Mouse (Mus musculus): ENCODE results near the gene Adora1. TPM values are rescaled to one million over a fixed set of nuclear protein-coding genes. Genes with fewer than 3 reads are reported as not detected.

The Adora1 gene
- polyA plus RNA-seq, 1 experiment from 2014 or later = 7.3 TPM

GRCm38 (mm10) chr1:134215751-134216628 lies 19.2 kb downstream of the Adora1 start:
- H3K27ac ChIP-seq (replicated peaks; ENCODE audit: low read depth, low read length) = 0 out of 2 replicates have a peak overlapping the region, but pooled peaks have one; percentile 8
- H3K4me1 ChIP-seq (ENCODE audit: control insufficient read depth, insufficient read depth, low read length) = peaks cover 9% of the 10 kb centered on the region
- H3K4me3 ChIP-seq (replicated peaks; ENCODE audit: low read depth, low read length) = no peak overlapping the region
- no peaks in the 10 kb centered on the region for H3K36me3 ChIP-seq (ENCODE audit: control insufficient read depth, insufficient read depth, low read length)
- WGBS = 20% methylated on average over 11 of the region's 11 CpGs
- peak; percentile 60 for DNase-seq
- ATAC-seq (ENCODE audit: low FRiP score, low TSS enrichment) = no peak; the same call in 1 of the 2 replicates
- H3K4me2 ChIP-seq (ENCODE audit: low read length) = no peak overlapping the region
- no peaks in the 10 kb centered on the region for H3K27me3 ChIP-seq (ENCODE audit: control insufficient read depth, insufficient read depth, low read length)
- H3K9me3 ChIP-seq (ENCODE audit: control insufficient read depth, low read length) = no peaks in the 10 kb centered on the region
- H3K9ac ChIP-seq (replicated peaks; ENCODE audit: low read length) = 0 out of 2 replicates have a peak overlapping the region, but pooled peaks have one; percentile 10

- Histone ChIP-seq H3K4me2 (ENCODE audit: low read length) (no peak overlapping the region), H3K9ac (replicated peaks; ENCODE audit: low read length) (no peak overlapping the region), H3K27ac (replicated peaks; ENCODE audit: low read depth, low read length) (no peak overlapping the region), H3K4me1 (ENCODE audit: control insufficient read depth, insufficient read depth, low read length) (peaks cover 9% of the 10 kb centered on the region), H3K4me3 (replicated peaks; ENCODE audit: low read depth, low read length) (no peak overlapping the region), H3K9me3 (ENCODE audit: control insufficient read depth, low read length) (no peaks in the 10 kb centered on the region), H3K27me3 (ENCODE audit: control insufficient read depth, insufficient read depth, low read length) (no peaks in the 10 kb centered on the region), H3K36me3 (ENCODE audit: control insufficient read depth, insufficient read depth, low read length) (no peaks in the 10 kb centered on the region)
- DNase-seq (no peak), ATAC-seq (ENCODE audit: low FRiP score, low TSS enrichment) (no peak)
- WGBS = 45% methylated on average over 7 of the region's 7 CpGs
These were observed 20.2 kb downstream of the Adora1 start for GRCm38 (mm10) chr1:134215059-134215458.

GRCm38 (mm10) chr1:134213405-134213804 lies 21.8 kb downstream of the Adora1 start:
- peaks cover 9% of the 10 kb centered on the region for H3K4me1 ChIP-seq (ENCODE audit: control insufficient read depth, insufficient read depth, low read length)
- H3K9ac ChIP-seq (replicated peaks; ENCODE audit: low read length) = no peak overlapping the region
- H3K27me3 ChIP-seq (ENCODE audit: control insufficient read depth, insufficient read depth, low read length) = no peaks in the 10 kb centered on the region
- H3K36me3 ChIP-seq (ENCODE audit: control insufficient read depth, insufficient read depth, low read length) = no peaks in the 10 kb centered on the region
- H3K4me3 ChIP-seq (replicated peaks; ENCODE audit: low read depth, low read length) = no peak overlapping the region
- no peak for DNase-seq
- WGBS = 81% methylated on average over 7 of the region's 7 CpGs
- H3K27ac ChIP-seq (replicated peaks; ENCODE audit: low read depth, low read length) = no peak overlapping the region
- no peaks in the 10 kb centered on the region for H3K9me3 ChIP-seq (ENCODE audit: control insufficient read depth, low read length)
- no peak overlapping the region for H3K4me2 ChIP-seq (ENCODE audit: low read length)
- no peak for ATAC-seq (ENCODE audit: low FRiP score, low TSS enrichment)

- H3K4me1 ChIP-seq (ENCODE audit: control insufficient read depth, insufficient read depth, low read length) = peaks cover 9% of the 10 kb centered on the region
- ATAC-seq (ENCODE audit: low FRiP score, low TSS enrichment) = no peak
- H3K4me2 ChIP-seq (ENCODE audit: low read length) = no peak overlapping the region
- no peak overlapping the region for H3K4me3 ChIP-seq (replicated peaks; ENCODE audit: low read depth, low read length)
- 84% methylated on average over 5 of the region's 6 CpGs for WGBS
- no peaks in the 10 kb centered on the region for H3K36me3 ChIP-seq (ENCODE audit: control insufficient read depth, insufficient read depth, low read length)
- no peak overlapping the region for H3K27ac ChIP-seq (replicated peaks; ENCODE audit: low read depth, low read length)
- H3K9ac ChIP-seq (replicated peaks; ENCODE audit: low read length) = no peak overlapping the region
- DNase-seq = no peak
- H3K27me3 ChIP-seq (ENCODE audit: control insufficient read depth, insufficient read depth, low read length) = no peaks in the 10 kb centered on the region
- H3K9me3 ChIP-seq (ENCODE audit: control insufficient read depth, low read length) = no peaks in the 10 kb centered on the region
These were observed 22.9 kb downstream of the Adora1 start for GRCm38 (mm10) chr1:134212351-134212750.

GRCm38 (mm10) chr1:134211631-134212030 lies 23.6 kb downstream of the Adora1 start:
- no peak overlapping the region for H3K27ac ChIP-seq (replicated peaks; ENCODE audit: low read depth, low read length)

GRCm38 (mm10) chr1:134211043-134211442 lies 24.2 kb downstream of the Adora1 start:
- WGBS = 79% methylated on average over 6 of the region's 6 CpGs
- no peak for ATAC-seq (ENCODE audit: low FRiP score, low TSS enrichment)

More at GRCm38 (mm10) chr1:134211631-134212030, 23.6 kb downstream of the Adora1 start:
- Histone ChIP-seq H3K9ac (replicated peaks; ENCODE audit: low read length) (no peak overlapping the region), H3K9me3 (ENCODE audit: control insufficient read depth, low read length) (no peaks in the 10 kb centered on the region), H3K4me1 (ENCODE audit: control insufficient read depth, insufficient read depth, low read length) (peaks cover 9% of the 10 kb centered on the region), H3K4me3 (replicated peaks; ENCODE audit: low read depth, low read length) (no peak overlapping the region), H3K36me3 (ENCODE audit: control insufficient read depth, insufficient read depth, low read length) (no peaks in the 10 kb centered on the region), H3K27me3 (ENCODE audit: control insufficient read depth, insufficient read depth, low read length) (no peaks in the 10 kb centered on the region), H3K4me2 (ENCODE audit: low read length) (no peak overlapping the region)
- DNase-seq (no peak), ATAC-seq (ENCODE audit: low FRiP score, low TSS enrichment) (no peak)
- 19% methylated on average over 2 of the region's 2 CpGs for WGBS

GRCm38 (mm10) chr1:134210179-134210755 lies 25.0 kb downstream of the Adora1 start:
- Histone ChIP-seq H3K27me3 (ENCODE audit: control insufficient read depth, insufficient read depth, low read length) (no peaks in the 10 kb centered on the region), H3K4me1 (ENCODE audit: control insufficient read depth, insufficient read depth, low read length) (no peaks in the 10 kb centered on the region), H3K9me3 (ENCODE audit: control insufficient read depth, low read length) (no peaks in the 10 kb centered on the region), H3K27ac (replicated peaks; ENCODE audit: low read depth, low read length) (no peak overlapping the region), H3K4me3 (replicated peaks; ENCODE audit: low read depth, low read length) (no peak overlapping the region), H3K9ac (replicated peaks; ENCODE audit: low read length) (no peak overlapping the region), H3K4me2 (ENCODE audit: low read length) (no peak overlapping the region), H3K36me3 (ENCODE audit: control insufficient read depth, insufficient read depth, low read length) (no peaks in the 10 kb centered on the region)
- ATAC-seq (ENCODE audit: low FRiP score, low TSS enrichment) (no peak), DNase-seq (no peak)
- 40% methylated on average over 6 of the region's 6 CpGs for WGBS

More at GRCm38 (mm10) chr1:134211043-134211442, 24.2 kb downstream of the Adora1 start:
- Histone ChIP-seq H3K9ac (replicated peaks; ENCODE audit: low read length) (no peak overlapping the region), H3K9me3 (ENCODE audit: control insufficient read depth, low read length) (no peaks in the 10 kb centered on the region), H3K4me2 (ENCODE audit: low read length) (no peak overlapping the region), H3K4me3 (replicated peaks; ENCODE audit: low read depth, low read length) (no peak overlapping the region), H3K36me3 (ENCODE audit: control insufficient read depth, insufficient read depth, low read length) (no peaks in the 10 kb centered on the region), H3K27me3 (ENCODE audit: control insufficient read depth, insufficient read depth, low read length) (no peaks in the 10 kb centered on the region), H3K4me1 (ENCODE audit: control insufficient read depth, insufficient read depth, low read length) (peaks cover 6% of the 10 kb centered on the region), H3K27ac (replicated peaks; ENCODE audit: low read depth, low read length) (no peak overlapping the region)
- no peak for DNase-seq

- WGBS = 63% methylated on average over 5 of the region's 5 CpGs
- Histone ChIP-seq H3K27me3 (ENCODE audit: control insufficient read depth, insufficient read depth, low read length) (no peaks in the 10 kb centered on the region), H3K4me3 (replicated peaks; ENCODE audit: low read depth, low read length) (no peak overlapping the region), H3K9me3 (ENCODE audit: control insufficient read depth, low read length) (no peaks in the 10 kb centered on the region), H3K36me3 (ENCODE audit: control insufficient read depth, insufficient read depth, low read length) (no peaks in the 10 kb centered on the region), H3K4me1 (ENCODE audit: control insufficient read depth, insufficient read depth, low read length) (no peaks in the 10 kb centered on the region), H3K9ac (replicated peaks; ENCODE audit: low read length) (no peak overlapping the region), H3K4me2 (ENCODE audit: low read length) (no peak overlapping the region), H3K27ac (replicated peaks; ENCODE audit: low read depth, low read length) (no peak overlapping the region)
- ATAC-seq (ENCODE audit: low FRiP score, low TSS enrichment) (no peak), DNase-seq (no peak)
These were observed 29.1 kb downstream of the Adora1 start for GRCm38 (mm10) chr1:134206085-134206484.
